Mouse (Mus musculus) cerebellum, postnatal 14 days (tissue): Measurements from ENCODE around the gene Tmc1.

Source experiments
- DNase-seq, 2 experiments: peaks; one replicate each; pipeline ENCODE4 v3.0.0; 2021; ENCODE audit warnings: mixed read lengths in 2 of 2

The Tmc1 gene

DNA sequence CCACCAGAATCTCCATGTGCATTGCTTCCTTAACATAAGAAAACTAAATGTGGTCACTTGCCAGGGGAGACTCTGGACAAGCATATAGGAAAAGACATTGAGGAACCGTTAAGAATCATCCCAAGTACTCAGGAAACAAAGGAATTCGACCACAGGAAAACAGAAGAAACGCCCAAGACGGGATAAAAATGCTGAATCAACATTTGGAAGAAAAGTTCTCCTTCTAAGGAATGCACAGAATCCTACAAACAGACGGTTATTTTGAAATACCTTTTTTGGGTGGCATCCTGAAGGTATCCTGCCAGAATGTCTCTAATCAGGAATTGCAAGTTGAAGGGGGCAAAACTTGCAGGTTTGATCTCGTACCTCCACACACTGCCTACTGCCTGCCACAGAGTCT is at the start of gene Tmc1:
TSS of gene Tmc1 (minus strand) at position 329 of the 400 bp plus-strand sequence.
- no peak for DNase-seq

DNA sequence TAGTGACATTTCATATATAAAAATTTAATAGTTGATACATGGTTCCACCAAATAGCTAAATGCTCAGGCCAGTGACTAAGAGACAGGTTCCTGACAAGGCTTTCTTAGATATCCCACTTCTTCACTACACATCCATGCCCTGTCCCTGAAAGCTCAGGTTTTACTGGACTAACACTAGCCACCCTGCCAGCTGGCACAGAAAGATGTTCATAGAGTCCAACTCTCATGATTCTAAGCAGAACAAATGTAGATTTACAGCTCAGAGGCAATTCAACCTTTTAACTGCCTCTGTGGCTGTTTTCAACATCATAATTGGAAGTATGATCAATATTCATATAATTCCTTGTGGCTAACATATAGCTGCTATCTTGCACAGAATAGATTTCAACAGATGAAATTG is 47.5 kb upstream of the Tmc1 start:
- peak; percentile 60 to 75 for DNase-seq

DNA sequence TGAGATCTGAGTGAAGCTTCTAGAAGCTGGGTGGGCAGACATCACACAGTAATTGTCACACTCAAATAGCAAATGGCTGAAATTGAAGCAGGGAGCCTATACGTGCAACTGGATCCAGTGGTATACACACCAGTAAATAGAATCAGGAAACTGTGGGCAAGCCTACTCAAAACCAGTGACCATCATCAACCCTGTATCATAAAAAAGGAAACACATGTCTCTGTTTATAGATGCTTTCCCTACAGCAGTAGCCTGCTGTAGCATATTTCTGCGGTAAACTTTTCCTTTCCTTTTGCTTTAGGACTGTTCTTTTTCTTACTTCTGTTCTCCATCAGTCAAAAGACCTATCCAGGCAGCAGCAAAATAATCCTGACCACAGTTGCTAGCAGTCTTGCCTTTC is 25.2 kb upstream of the Tmc1 start:
- DNase-seq, result no peak

DNA sequence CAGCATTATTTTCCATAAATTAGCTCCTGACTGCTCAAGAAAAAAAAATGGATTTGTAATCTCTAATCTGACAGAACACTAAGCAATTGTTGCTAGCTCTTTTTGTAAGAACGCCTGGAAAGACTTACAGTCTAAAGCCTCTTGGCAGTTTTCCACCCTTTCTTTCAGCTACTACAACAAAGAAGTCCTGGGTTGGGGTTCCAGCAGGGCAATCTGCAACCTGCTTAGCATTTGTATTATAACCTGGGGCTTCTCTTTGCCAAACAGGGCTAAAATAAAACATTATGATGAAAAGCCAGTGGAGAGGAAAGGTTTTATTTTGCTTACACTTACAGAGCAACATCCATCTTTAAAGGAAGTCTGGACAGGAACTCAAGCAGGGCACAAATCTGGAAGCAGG is 24.1 kb upstream of the Tmc1 start:
- DNase-seq, result no peak

DNA sequence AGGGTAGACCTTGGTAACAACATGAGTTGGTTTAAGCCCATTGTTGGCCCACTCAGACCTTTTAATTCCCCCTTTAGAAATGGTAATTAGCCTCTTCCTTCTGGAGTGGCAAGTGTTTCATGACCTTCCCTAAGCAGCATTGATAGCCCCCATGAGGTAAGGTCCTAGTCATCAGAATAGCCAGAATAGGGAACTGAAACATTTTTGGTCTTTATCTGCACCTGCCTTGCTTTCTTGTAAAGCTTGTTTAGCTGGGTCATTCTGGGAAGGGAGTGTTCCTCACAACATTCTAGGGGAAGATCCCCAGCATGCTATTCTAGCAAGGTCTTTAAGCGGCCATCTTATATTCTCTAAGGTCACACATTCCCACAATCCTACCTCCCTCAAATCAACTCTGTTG is 17.9 kb upstream of the Tmc1 start:
- no peak for DNase-seq

DNA sequence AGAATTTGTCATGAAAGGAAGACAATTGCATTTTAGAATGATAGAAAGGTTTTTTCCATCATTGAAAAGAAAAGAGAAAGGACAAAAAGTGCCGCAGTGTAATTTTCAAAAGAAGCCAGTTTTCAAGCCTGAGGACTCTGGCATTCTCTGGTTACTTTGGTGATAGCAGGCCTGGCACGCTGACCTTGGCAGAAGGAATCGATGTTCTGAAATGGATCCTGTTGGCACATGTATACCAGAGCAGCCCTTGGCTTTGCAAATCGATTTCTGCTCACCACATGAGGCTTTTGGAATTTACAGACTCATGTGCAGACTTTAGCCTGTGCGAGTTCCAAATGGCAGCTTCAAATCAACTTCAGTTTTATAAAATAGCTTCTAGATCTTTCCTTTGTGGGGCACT is 813 bp upstream of the Tmc1 start:
- DNase-seq, result peak; percentile 60 to 76

DNA sequence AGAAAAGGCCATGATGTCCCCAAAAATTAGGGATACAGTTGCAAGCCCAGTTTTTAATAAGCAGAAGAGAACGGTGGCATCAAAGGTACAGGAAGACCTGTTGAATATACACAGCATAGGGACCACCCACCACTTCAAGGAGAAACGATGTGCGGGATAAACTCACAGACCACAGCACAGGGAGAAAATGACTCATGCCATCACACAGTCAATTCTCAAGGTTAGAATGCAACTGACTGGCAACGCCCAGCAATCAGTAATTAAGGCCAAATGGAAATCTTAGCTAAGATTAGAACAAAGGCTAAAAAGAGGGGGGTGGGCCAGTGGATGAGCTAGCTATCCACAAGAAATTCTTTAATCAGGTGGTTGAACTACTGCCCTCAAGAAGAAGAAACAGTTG is 9.6 kb downstream of the Tmc1 start:
- DNase-seq, result no peak

DNA sequence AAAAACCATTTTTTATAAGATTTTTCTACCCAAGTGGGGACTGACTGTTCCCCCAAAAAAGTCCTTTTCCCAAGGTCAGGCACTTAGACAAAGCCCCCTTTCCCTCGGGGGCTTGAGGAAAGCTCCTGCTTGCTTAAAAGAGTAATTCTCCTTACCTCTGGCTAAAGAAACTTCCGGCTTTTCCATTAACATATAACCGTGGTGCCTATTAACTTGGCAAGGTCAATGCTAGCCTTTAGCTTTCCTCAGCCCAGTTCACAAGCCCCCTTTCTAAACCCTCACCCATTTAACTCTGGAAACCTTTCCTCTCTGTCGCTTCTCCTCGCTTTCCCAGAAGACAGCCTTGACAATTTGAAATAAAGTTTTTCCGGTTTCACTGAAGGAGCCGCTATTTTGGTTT is 29.7 kb downstream of the Tmc1 start:
- no peak for DNase-seq

DNA sequence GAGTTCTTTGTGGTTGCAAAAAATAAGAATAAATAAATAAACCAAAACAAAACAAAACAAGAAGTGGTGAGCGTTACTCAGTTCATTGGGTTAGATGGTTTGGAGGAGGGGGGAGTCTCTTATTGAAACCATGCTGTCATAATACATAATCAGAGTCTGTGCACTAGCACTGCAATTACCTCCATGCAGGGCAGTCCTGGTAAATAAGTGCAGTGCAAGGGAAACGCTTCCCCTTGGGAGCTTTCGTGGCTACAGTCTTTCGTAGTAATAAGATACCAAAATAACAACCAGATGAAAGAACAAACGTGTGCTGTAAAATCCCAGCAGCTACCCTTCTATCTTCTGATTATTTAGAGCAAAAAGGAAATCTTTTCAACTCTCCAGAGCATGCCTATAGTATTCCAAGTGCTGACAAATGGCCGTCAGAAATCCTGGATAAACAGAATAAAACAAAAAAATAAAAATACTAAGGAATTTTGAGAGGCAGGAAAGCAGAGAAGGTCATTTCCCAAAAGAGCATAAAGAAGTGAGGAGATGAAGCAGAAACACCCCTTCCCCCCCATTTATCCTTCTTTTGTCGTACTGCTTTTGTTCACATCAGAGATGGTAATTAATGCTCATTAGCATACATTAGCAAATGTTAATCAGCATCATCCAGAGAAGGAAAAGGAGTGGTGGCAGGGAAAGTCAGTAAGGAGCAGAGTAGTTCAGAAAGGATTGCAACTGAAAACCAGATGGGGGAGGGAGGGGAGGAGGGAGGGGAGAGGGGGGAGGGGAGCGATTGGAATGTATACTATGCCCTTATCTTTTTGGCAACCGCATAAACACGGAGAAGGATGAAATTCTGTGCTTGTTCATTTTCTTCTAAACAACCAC is 30.4 kb downstream of the Tmc1 start:
- no peak for DNase-seq

DNA sequence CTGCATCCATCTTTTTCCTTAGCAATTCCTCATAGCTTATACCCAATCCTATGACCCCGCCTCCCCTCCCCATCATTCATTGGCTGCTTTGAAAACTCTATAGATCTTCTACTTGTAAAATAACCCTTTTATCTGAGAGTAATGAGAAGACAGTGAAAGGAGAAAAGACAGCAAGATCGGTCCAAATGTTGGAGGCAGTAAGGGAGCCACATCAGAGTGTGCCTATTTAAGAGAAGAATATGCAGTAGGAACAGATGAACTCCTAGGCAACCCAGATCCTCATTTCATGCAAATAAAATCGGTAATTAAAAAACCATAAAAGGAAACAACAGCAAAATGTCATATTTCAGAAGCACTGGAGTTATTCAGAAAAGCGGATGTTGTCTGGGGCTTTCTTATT is 35.8 kb downstream of the Tmc1 start:
- DNase-seq, result no peak

DNA sequence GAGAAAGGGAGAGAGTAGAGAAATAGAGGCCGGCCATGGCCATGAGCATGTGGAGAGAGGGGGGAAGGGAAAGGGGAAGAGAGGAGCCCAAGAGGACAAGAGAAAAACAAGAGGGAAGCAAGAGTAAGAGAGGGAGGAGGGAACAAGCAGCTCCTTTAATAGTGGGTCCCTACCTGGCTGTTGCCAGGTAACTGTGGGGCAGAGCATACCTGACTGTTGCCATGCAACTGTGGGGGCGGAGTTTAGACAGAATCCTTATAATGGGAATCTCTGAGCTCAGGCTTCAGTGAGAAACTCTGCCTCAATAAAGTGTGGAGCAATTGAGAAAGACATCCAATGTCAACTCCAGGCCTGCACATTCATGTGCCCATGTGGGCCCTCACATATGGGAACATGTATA is 38.9 kb downstream of the Tmc1 start:
- no peak for DNase-seq

DNA sequence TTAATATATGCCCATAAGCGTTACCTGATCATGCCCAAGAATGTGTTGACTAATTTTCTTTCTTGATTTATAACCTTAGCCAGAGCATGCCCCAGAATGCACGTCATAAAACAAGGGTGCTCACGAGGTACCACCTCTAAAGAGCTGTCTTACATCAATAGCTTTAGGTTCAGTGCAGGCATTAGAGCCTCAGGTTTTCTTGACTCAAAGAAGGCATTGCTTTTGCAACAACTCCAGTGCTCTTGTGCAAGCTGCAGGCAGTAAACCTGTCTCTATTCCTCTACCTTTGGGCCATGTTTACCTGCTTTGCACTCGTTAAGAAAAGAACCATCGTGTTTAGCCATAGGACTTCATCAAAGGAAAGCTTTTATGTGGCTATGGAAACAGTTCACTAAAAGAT is 43.6 kb downstream of the Tmc1 start:
- DNase-seq, result no peak

DNA sequence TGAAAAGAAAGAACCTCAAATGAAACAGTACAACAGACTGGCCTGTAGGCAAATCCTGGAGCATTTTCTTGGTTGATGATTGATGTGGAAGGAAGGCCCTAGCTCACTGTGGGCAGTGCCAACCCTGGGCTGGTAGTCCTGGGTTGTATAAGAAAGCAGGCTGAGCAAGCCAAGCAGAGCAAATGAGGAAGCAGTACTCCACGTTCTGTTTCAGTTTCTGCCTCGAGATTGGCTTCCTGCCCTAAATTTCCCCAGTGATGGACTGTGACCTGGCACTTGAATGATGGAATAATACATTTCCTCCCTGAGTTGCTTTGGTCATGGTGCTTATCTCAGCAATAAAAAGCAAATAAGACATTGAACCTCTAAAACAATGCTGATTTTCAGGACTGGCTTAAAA is 72.8 kb downstream of the Tmc1 start:
- DNase-seq, result no peak

DNA sequence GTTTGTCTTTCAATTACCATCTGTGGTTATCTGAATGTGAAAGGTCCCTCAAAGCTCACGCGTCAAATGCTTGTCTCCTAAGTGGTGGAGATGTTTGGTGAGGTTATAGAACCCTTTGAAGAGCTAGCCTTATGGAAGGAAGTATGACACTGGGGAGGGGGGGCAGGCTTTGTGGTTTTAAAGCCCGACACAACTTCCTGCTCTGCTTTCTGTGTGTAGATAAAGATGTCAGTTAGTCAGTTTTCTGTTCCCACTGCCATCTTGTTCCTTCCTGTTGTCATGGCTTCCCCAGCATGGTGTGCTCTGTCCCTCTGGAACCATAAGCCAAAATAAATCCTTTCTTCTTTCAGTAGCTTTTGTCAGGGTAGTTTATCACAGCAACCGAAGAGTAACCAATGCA is 78.1 kb downstream of the Tmc1 start:
- no peak for DNase-seq

DNA sequence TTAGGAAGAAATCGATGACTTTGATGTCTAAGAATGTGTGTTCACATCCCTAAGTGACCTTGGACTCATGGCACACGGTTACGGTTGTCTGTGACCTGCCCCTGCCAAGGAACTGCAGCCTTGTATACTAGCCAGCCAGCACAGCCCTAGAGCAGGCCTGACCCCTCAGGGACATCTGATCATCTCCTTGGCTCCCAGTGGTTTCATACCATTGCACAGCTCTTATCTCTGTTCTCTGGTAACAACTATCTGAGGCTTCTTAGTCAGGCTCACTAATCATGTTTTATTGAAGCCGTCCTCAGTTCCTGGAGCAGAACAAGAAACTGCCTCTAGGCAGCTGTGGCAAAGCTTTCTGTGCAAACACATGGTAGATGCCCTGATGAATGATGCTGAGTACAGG is 92.2 kb downstream of the Tmc1 start:
- DNase-seq, result no peak

DNA sequence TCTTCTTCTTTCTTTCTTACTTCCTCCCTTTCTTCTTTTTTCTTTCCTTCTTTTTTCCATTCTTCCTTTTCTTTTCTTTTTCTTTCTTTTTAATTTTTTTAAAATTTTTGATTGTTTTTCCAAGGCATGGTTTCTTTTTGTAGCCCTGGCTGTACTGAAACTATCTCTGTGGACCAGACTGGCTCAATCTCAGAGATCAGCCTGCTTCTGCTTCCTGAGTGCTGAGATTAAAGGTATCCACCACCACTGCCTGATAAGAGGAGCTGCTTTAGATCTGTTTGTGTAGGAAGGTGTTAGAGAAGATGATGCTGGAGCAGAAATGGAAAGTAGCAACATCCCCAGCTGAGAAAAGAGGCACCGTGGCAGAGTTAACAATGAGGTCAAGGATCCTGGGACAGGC is 93.7 kb downstream of the Tmc1 start:
- DNase-seq, result no peak

DNA sequence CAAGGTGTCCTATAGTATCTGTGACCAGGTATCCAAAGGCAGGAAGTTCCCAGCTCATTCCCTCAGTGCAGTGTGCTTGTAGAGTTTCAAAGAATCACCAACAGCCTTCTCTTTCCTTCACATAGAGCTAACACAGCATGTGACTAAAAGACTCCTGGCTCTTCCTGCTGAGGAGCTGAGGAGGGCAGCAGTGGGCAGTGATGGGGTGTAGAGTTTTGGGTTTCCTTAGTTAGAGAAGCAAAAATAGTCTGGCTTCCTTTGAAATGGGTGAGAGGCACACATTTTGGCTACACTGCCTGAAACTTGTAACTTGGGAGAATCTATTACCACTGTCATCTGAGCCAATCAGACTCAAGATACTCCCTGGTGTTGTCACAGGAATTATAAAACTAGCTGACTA is 96.2 kb downstream of the Tmc1 start:
- no peak for DNase-seq

DNA sequence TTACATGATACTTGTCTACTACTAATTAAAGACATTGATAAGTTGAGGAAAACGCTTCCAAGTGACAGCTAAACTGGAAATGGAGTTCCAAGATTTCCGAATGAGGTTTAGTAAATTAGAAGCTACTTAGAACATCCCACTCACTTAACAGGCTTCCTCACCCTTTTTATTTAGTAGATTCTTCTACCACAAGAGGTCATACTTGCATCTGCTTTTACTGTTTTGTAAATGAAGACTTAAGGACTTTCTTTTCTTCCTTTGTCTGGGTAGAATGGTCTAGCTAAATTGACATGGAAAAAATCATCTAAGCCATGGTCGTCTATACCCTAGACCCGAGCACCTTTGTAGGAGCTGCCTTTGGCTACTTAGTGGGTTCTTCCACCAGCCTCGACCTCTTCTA is 105.1 kb downstream of the Tmc1 start:
- peak in 1 of 2 experiments; percentile 5 for DNase-seq

DNA sequence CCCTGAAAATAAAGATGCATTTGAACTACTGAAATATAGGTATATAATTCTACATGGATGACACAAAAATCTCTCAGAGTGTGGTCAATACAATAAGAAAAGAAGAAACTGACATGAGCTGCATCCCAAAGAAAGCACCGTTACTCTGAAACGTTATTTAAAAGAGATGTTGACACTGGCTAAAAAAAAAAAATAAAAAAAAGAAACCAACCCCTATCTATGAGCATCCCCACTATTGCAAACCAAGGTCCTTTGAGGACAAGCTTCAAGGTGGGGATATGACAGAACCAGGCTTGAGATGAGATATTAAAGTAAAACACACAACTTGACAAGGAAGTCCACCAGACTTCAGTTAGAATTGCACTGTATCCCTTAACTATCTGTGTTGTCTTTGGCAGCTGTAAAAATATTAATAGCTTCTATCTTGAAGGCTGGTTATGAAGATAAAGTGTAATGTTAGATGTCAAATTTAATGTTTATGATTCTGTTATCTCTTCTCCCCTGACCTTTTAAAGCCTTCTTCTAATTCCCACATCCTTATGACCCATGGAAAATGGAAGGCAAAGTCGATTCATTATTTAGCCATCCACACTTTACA is 106.4 kb downstream of the Tmc1 start:
- DNase-seq, result no peak

DNA sequence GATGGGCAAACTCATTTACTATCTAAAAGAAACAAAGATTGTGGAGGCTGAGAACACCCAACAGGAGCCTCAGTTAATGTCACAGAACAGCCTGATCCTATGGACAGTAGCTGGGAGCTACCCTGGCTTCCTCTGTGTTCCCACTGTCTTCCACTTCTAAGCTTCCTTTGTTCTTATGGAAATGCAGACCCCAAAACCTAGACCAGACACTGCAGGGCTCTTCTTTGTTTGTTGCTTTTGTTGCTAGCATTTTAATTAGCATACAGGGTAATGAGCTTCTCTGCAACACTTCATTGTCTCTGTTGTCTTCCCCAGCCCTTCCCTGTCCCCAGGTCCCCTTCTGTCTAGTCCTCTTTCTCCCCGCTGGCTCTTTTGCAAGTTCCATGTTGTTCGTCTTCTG is 116.6 kb downstream of the Tmc1 start:
- no peak for DNase-seq

DNA sequence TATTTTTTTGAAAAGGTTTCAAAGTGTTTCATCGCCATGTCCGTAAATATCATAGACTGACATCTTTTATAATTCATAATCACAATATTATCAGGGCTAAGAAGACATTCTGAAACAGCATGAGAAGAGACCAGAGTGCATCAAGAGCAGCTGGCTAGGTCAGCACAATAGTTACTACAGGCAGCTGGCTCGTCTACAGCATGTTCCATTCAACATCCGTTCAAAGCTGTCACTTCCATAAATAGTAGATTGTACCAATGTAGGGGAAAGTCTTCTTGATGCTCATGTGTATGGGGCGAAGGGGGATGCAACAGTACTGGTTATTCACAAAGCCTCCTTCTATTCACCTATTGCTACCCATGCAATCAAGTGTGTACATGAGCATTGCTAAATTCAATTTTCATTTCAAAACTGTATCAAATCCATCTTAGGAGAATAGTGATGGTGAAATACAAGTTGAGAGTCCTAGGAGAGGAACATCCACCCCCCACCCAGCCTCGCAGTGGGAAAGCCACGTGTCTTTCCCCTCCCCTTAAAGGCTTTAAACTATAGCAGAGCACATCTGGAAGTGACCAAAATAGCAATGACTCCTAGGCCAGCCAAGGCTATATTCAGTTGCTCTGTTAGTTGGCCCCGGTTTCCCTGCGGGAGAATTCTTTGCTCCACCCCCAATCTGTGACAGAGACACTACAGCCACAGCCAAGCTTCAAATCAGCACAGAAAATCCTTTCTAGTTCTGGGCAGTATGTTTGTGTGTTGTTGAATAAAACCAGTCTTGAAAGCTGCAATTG is 117.8 kb downstream of the Tmc1 start:
- DNase-seq, result peak; percentile 3 to 4

DNA sequence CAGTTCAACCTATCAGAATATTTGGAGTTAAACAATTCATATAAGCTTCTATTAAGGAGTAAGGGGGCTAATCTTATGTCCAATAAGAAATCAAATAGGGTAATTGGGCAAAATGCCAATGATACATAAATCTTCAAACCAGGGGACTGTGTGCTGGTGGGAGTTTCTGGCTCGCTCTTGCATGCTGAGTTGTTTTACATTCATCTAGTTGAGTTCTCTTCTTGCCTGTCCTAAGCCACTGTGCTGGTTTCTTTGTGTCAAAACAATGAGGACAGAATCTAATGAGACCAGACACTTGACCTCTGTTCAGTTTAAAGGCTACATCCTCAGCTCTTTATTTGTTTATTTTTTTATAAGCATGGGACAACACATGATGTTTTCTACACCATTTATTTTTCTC is 119.1 kb downstream of the Tmc1 start:
- no peak for DNase-seq

DNA sequence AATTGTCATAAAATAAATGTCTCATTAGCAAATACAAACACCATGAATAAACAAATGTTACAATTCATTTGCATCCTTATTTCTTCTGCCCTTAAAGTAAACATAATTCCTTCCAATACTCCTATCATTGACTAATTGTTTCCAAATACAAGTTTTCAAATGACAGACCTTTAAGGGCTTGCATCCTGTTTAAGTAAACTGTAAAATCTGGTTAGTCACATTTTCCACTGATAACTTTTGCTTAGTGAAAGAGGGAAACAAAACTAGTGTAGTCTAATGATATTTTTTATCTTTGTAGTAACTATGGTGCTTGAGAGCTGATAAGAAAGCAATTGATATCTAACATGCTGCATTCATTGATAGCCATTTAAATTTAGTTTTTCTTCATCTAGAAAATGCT is 154.5 kb downstream of the Tmc1 start:
- no peak for DNase-seq

DNA sequence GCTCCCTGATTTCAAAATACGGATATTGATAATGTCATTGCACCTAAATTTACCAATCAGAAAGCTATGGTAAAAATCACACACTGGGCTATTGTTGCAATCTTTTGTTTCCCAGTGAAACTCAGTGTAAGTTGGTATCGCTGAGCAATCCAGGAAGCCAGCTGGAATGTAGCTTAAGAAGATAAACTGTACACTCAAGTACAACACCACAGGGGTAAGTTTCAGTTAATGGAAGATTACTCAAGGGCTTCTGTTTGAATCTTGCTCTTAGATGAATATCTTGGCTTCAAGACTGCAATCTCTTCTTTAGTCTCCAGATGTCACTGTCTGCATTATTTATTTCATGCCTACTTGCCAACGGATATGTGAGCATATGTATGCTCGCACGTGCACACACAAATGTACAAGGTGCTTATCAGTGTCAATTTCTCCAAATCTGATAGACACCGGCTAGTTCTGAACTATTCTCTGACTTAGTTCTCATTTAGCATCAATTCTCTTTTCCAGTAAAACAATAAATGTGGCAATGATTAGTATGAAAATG is 156.4 kb downstream of the Tmc1 start:
- peak; percentile 17 to 60 for DNase-seq
